Mouse (Mus musculus): ENCODE data around the gene Rps12-ps3. TPM values are rescaled to one million over a fixed set of nuclear protein-coding genes. Genes with fewer than 3 reads are reported as not detected.

Rps12-ps3 gene
- total RNA-seq (2022), result 100 to 1,000 TPM; 215 to 326 (median 253) TPM

DNA sequence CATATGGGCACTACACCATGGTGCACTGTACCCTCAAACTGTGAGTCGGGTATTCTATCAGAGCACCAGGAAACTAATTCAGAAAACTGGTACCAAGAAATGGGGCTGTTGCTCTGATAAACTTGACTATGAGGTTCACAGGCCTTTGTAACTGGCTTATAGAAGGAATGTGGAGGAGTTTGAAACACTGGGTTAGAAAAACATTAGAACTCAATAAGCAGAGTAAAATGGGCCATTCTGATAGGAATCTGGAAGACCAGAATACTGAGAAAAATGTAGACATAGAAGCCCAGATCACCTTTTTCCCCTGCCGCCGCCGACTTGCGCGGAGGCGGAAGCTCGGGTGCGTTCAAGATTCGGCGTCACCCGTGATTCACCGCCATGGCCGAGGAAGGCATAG is at the start of gene Rps12-ps3:
Rps12-ps3 (plus strand) TSS at position 301 of the 400 bp plus-strand sequence.
- no peak for DNase-seq (ENCODE audit: low spot score)

DNA sequence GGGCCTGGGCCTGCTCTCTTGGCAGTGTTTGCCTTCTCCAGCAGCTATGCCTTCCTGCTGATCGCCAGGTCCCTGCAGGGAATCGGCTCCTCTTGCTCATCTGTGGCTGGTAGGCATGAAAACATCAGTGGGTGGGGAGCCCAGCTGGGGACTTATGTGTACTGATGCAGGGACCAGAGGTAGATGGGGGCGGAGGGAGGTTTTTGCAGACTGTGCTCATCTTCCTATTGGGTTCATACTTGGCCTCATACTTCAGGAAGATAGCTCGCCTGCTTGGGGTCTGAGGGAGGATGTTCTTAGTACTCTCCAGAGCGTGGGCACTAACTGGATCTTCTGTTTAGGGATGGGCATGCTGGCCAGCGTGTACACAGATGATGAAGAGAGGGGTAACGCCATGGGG is 48.9 kb upstream of the Rps12-ps3 start:
- no peak for DNase-seq (ENCODE audit: low spot score)

DNA sequence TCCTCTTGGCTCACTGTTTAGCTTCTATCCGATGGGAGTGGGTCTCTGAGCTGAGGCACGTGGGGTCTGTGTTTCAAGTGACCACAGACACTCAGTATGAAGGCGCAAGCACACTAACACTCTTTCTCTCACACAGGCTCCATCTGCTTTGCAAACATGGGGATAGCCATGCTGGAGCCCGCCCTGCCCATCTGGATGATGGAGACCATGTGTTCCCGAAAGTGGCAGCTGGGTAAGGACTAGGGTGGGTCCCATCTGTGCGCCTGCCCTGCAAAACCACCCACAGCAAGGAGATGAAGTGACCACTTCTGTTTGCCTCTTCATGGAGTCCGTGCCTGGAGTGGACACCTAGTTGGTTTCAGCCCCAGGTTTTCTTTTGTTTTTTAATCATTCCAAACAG is 45.7 kb upstream of the Rps12-ps3 start:
- DNase-seq (ENCODE audit: low spot score), result no peak

DNA sequence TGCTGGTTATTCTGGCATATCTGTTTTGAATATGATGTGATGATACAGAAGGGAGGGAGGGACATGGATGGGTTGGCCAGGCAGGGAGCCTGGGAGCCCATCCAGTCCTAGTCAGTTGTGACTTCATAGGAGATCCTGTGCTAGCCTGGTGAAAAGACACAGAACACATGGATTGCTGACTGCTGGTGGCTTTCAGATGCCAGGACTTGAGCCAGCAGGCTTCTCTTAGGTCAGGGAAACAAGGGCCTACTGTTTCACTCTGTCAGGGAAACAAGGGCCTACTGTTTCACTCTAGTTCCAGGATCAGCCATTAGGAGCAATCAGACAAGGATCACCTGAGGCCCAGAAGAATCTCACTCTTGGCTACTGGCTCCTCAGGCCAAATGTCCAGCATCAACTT is 41.2 kb upstream of the Rps12-ps3 start:
- no peak for DNase-seq (ENCODE audit: low spot score)

DNA sequence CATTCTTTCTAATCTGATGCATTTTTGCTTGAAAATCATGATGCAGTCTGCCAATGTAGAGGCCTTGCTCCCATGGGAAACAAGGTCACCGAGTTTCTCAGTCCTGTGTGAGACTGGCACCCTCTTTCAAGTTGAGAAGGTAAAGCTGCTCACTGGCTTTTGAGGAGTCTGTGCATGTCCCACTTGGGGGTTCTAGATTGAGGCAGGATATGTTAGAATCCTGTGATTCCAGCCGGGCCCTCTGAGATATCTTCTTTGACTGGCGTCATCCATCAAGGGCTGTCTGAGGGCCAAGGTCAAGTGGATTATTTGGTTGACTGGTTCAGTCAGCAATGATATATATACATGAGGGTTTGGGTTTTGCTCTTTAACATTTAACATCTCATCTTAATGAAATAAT is 40.1 kb upstream of the Rps12-ps3 start:
- DNase-seq (ENCODE audit: low spot score), result no peak

DNA sequence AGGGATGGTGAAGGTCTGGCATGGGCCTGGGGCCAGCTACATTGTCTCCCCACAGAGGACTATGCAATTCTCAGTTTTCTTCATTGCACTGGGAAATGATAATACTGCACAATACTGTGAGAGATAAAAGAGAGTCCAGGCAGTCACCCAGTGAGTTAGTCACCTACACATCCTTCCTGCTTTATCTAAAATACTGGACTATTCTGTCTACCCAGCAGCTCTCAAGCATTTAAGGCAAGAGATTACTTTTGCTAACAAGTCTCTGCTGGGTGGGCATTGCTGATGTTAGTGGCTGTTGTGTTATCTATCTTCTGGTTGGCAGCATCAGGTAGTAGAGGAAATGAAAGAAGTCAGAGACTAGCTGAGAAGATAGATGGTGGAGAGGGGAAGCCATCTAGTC is 33.0 kb upstream of the Rps12-ps3 start:
- DNase-seq (ENCODE audit: low spot score), result no peak

DNA sequence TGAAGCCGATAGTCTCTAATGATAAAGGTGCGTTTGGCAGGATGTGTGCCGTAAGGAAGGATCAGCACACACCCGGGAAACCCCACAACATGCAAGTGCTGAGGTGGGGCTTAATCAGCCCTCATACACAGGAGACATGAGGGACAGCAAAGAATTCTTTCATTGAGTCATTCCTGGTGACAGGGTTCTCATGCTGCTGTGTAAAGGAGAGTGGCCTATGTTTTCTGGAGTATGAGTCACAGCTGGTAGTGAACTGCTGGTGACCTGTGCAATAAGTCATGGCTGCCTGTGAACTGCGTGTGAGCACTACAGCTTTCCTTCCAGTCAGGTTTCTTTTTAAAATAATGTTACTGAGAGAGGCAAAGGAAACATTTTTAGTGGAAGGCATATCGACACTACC is 32.3 kb upstream of the Rps12-ps3 start:
- DNase-seq (ENCODE audit: low spot score), result no peak

DNA sequence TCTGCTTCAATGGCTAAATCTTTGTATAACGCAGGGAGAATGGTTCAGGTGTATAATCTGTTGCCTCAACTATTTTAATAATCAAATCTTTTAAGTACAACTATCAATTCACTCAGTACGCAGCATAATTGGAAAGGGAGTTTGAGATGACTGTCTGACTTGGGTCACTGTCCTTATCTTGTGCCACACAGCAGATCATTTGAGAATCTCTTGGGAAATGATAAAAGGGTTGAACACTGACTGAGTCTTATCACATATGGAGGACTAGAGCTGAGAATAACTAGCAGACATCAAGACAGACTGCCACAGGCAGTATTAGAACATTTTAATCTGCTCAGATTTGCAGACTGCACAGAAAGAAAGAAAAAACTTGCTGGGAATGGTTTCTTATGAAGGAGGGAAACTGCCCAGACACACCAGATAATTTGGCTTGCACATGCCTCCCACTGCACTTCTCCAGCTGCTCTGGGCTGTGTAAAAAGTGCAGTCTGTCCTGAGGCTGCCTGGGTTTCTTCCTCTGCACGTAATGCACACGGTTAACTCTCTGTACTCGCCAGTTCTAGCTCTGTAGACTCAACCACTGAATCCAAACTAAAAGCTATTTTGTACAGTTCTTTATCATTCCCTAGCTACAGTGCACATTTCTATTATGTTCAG is 29.8 kb upstream of the Rps12-ps3 start:
- DNase-seq (ENCODE audit: low spot score), result no peak

DNA sequence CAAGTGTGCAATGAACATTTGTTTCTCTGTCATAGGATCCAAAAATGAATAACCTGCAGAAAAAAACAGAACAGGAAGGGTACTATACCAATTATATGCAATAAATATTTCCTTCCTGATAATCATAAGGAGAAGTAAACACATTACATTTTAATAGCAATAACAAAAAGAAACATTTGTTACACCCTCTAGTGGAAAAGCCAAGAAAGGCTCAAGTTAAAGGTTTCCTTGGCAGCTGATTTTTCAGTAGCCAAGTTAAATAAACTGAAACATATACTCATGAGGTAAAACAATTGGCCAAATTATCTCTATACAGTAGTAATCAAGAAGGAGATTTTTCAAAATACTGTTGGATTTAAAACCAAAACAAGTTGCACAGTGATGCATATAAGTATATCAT is 6.8 kb upstream of the Rps12-ps3 start:
- DNase-seq (ENCODE audit: low spot score), result no peak

DNA sequence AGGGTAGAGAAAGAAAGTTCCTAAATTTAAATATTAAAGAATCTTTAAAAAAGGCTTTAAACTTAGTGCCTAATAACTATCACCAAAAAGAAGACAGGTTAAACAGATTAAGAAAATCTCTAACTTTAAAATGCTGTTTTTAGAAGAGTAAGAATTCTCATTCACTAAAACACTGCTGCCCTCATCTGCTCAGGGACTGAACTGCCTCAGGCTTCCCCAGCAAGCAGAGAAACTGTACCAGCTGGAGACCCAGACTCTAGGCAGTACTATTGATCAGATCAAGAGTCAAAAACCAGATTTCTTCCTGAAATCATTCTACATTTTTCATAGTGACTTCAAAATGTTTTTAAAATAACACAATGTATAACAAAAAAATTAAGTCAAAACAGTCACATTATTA is 5.5 kb upstream of the Rps12-ps3 start:
- DNase-seq (ENCODE audit: low spot score), result no peak

DNA sequence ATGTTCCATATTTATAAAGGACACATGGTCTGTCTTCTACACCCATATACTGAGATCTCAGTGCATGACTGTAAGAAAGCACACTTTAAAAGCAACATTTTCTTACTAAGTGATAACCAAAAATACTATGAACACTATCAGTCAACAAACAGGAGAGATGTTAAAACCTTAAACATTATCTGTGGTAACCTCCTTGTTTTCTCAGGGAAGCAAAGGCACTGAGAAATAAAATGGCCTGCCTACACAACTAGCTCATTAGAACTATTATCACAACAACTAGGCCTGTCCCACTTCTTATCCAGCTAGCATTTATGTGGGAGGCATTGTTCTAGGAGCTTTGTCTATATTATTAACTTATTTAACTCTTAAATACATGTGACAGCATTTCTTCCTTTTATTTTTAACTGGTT is 8.7 kb downstream of the Rps12-ps3 start:
- no peak for DNase-seq (ENCODE audit: low spot score)

DNA sequence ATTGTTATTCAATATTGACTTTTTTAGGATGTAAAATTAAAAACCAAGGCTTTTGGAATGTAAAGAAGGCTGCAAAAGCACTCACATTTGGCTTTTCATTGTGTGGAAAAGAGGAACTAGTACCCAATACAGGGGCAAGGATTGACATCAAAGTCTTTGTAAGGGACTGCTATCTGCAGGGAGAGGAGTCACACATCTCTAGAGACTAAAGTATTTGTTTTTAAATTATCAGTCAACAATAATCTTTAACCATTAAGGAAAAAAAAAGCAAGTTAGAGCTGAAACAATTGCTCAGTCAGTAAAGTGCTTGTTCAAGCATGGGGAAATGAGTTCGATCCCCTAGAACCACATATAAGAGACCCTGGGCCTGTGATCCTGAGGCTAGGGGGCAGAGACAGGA is 14.6 kb downstream of the Rps12-ps3 start:
- no peak for DNase-seq (ENCODE audit: low spot score)

DNA sequence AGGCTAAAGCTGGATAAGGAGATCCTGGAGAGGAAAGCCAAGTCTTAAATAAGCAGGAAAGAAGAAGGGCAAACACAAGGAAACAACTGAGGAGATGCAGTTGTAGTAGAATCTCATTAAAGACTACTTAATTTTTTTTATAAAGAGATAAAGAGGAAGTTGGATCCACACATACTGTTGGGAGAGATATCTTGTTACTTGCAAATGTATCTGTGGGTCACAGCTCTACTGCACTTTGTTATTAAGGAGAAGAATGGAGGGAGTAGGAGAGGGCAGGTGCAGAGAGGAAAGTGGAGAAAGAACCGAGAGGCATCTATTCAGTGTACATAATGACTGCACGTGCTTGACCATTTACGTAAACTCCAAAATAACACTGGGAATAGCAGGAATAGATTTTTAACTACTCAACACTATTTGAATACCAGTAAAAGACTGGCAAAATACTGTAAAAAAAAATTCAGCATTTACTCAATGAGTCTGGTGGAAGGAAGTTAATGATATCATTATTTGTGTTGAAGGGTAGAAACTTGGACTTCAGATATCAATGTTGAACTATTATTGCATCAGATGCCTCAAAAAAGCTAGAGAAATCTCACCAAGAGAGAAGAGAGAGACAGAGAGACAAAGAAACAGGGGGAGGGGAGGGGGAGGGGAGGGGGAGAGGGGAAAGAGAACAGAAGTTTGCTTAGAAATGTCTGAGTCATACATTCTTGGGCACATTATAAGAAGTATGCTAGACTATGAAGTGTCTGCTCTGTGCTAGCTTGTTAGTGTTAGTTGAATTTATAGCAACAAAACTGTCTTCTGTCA is 16.0 kb downstream of the Rps12-ps3 start:
- no peak for DNase-seq (ENCODE audit: low spot score)

DNA sequence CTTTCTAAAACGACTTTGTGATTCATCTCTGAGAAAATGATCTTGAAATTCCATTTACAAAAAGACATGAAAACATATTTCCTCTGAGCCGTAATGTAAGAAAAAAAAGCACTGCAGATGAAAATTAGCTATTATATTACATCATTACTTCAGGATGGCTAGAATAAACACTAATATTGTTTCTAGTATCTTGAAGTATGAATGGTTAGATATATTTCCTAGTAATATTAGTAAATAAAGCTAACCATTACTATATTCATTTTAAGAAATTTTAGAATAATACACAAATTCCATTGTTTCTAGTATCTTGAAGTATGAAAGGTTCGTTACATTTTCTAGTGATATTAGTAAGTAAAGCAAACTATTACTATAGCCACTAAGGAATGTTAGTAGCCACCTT is 17.8 kb downstream of the Rps12-ps3 start:
- no peak for DNase-seq (ENCODE audit: low spot score)

DNA sequence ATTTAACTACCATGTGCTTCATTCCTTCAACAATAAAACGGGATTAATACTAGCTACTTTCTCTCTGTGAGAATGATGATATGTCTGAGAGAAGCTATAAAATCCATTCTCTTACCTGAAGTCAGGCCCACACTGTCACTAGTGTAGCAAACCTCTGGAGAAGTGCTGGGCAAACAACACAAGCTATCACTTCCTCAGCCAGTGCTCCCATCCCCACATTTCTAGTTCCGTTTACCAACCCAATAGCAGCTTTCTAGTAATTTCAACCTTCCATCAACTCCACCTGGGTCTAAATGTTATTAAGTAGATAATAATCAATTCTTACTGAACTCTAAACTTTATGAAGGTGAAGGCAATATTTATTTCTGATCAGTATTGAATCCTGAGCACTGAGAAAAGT is 20.9 kb downstream of the Rps12-ps3 start:
- DNase-seq (ENCODE audit: low spot score), result no peak

DNA sequence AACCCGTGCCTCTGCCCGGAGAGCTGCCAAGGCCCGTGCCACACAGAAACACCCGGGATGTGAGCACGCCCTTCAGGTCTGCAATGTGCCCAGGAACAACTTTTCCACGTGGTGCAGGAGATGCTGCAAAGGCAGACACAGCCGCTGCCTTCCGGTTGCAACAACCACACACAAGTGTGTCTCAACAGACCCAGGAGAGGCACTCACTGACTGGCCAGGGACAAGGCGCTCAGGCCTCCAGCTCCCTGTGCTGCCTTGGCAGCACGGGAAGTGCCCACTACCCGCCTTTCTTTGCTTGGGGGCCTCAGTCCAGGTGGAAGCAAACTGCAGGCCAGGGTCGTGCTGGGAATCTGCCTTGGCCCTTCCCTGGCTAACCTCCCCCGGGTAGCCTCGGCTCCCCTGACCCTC is 22.2 kb downstream of the Rps12-ps3 start:
- DNase-seq (ENCODE audit: low spot score), result no peak

DNA sequence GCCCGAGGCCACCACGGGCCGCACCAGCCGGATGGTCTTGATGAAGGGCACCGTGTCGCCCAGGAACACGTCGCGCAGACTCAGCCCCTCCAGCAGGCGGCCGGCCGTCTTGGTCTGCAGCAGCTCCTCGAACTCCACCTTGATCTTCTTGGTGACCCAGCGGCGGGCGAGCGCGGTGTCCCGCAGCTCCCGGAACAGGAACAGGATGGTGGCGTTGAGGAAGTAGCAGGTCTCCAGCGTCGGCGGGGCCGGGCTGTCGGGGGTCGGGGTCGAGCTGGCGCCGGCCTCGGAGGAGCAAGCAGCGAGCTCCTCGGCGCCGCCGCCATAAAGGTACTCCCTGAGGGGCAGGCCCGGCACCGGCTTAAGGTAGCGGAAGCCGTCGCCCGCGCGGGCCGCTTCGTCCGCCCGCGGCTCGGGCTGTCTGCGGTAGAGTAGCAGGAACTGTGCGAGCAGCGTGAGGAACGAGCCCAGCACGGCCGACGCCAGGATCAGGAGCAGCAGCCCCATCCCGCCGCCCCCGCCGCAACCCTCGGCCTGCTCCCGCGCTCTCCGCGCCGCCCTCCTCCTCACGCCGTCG is 23.1 kb downstream of the Rps12-ps3 start:
- peak; percentile 38 for DNase-seq (ENCODE audit: low spot score)

DNA sequence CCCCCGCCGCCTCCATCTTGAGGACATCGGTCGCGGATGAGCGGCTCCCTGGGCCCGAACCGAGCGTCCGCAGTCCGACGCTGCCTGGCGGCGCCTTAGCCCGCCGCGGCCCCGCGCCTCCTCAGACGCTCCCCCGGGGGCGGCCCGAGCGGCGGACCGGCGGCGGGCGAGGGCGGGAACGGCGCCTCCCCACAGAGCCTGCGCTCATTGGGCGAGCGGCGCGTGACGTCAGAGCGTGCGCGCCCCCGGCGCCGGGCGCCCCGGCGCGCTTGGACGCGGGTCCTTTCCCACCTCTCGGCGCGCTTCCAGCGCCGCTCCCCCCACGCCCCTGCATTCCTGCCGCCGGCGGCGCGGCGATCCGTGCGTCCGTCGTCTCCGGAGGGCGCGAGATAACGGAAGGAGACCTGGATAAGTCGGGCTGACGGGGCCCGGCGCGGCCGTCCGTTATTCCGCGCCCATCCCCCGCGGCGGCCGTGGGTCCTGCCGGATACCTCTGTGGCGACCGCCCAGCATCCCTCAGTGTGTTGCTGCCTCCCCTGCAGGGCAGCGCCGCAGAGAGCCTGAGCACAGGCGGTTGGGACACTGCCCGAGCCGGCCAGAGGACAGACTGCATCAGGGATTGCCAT is 23.7 kb downstream of the Rps12-ps3 start, which contains the start of gene Pdzd8:
Pdzd8 (minus strand) TSS at position 123 of the 626 bp plus-strand sequence.
- peak; percentile 80 for DNase-seq (ENCODE audit: low spot score)

DNA sequence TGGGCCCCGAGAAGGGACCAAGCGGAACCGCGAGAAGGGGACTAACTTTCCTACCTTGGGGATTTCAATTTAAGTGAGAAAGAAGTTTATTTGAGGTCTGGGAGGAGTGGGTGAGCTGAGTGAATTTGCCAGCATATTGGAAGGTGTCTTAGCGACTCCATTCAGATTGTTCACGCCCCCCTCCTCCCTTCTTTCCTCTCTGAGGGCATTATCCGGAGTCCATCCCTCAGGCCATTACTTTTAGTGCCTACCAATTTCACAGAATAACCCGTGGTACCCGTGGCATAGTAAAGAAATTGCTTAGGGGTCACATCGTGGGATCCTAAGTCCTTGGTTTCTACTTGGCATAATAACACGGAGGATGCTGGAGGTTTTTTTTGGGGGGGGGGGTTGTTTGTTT is 24.2 kb downstream of the Rps12-ps3 start:
- no peak for DNase-seq (ENCODE audit: low spot score)

DNA sequence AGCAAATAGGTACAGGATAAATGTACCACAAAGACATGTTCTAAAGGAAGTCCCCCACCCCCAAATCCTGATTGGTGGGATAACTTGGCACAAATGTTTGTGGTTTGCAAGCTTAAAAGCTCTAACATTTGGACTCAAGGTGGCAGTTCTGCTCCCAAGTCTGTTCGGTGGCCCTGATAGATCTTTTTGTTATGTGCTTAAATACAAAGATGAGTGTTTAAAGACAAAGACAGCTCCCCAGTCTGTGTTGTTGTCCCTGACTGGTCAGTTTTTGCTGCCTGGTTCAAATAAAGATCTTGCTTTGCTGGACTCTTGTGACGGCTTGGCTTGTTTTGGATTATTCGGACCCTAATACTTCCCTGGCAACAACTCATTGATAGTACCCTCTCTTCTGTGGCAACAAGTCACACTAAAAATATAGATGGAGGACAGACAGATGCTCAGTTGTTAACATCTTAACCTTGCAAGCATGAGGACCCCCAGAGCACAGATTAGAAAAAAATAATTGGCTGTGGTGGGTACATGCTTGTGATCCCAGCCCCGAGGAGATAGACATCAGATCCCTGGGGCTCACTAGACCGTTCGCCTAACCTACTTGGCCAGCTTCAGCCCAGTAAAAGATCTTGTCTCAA is 27.4 kb downstream of the Rps12-ps3 start:
- DNase-seq (ENCODE audit: low spot score), result no peak

DNA sequence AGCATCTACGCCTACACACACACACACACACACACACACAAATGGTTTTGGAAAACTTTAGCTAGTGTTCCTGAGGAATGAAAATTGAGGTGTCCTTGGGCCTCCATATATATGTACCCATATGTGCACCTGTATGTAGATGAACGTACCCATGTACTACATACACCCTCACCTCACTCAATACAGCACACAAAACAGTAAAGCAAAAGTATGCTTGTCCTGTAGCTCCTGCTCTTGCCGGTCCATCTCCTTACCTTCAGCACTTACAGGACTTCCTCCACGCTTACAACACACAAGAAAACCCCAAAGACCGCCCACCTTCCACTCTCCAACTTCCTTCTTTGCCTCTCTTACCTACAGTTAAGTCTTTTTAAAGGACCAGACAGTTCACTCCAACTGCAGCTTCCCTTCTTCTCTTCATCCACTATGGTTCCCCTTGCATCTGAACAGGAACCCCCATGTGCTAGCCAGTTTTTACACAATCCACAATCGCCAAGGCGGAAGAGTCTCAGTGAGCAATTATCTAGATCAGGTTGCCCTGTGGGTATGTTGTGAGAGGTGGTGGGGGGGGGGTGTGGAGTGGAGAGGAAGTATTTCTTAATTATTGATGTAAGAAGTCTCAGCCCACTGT is 28.3 kb downstream of the Rps12-ps3 start:
- no peak for DNase-seq (ENCODE audit: low spot score)

Measured in heart, adult 8-10 months (tissue).